Mouse (Mus musculus) kidney, embryonic 16.5 days (tissue): ENCODE measurements around the gene Hint2. TPM values are rescaled to one million over a fixed set of nuclear protein-coding genes. Genes with fewer than 3 reads are reported as not detected.
A peak's percentile ranks its signal among the peaks of the same experiment; 100 is the strongest.

Experiments
- ATAC-seq: fragments of 200-750 bp; cut with Nextera tagmentation; 2 replicates; pipeline ENCODE4 v1.8.0; 2017; ENCODE audit warnings: moderate TSS enrichment; ENCODE audit not compliant: low FRiP score, low TSS enrichment
- H3K27ac ChIP-seq: fragments of 300-500 bp; sonication (generic); 2 replicates; pipeline ENCODE4 v1.5.1; 2014; ENCODE audit warnings: low read length
- H3K27me3 ChIP-seq: fragments of 300-500 bp; sonication (generic); 2 replicates; pipeline ENCODE4 v1.6.1; 2014; ENCODE audit warnings: low read length, control low read depth, mixed read lengths; ENCODE audit not compliant: insufficient read depth
- H3K36me3 ChIP-seq: fragments of 300-500 bp; sonication (generic); 2 replicates; pipeline ENCODE4 v1.6.1; 2014; ENCODE audit warnings: low read length, control low read depth, mixed read lengths; ENCODE audit not compliant: insufficient read depth
- H3K4me1 ChIP-seq: fragments of 300-500 bp; sonication (generic); 2 replicates; pipeline ENCODE4 v1.6.1; 2014; ENCODE audit warnings: low read length, control low read depth, mixed read lengths; ENCODE audit not compliant: insufficient read depth
- H3K4me2 ChIP-seq: fragments of 300-500 bp; sonication (generic); replicated peaks from 2 replicates; pipeline ENCODE4 v1.6.1; 2014; ENCODE audit warnings: low read depth, low read length
- H3K4me3 ChIP-seq: fragments of 300-500 bp; sonication (generic); 2 replicates; pipeline ENCODE4 v1.5.1; 2014; ENCODE audit warnings: mild to moderate bottlenecking, low read length
- H3K9ac ChIP-seq: fragments of 300-500 bp; sonication (generic); replicated peaks from 2 replicates; pipeline ENCODE4 v1.6.1; 2014; ENCODE audit warnings: low read length
- H3K9me3 ChIP-seq: fragments of 300-500 bp; sonication (generic); 2 replicates; pipeline ENCODE4 v1.6.1; 2016; ENCODE audit warnings: low read length, control low read depth
- WGBS: fragments of 180-500 bp; shearing (Covaris S2); extraction: QIAGEN DNeasy Blood & Tissue Kit; methylation state at CpG from one replicate; pipeline ENCODE4 v1.1.7; 2014; 5-methylcytosine and 5-hydroxymethylcytosine counted together
- polyA plus RNA-seq: library from polyadenylated mRNA; unstranded; fragments of >200 nt; fragmentation: Nextera tagmentation; extraction: Ambion mirVana; gene quantifications from 2 replicates; pipeline ENCODE4 v1.2.1, GENCODE M21; 2015

Gene Hint2
- polyA plus RNA-seq, 1 experiment from 2014 or later = 134 TPM

DNA sequence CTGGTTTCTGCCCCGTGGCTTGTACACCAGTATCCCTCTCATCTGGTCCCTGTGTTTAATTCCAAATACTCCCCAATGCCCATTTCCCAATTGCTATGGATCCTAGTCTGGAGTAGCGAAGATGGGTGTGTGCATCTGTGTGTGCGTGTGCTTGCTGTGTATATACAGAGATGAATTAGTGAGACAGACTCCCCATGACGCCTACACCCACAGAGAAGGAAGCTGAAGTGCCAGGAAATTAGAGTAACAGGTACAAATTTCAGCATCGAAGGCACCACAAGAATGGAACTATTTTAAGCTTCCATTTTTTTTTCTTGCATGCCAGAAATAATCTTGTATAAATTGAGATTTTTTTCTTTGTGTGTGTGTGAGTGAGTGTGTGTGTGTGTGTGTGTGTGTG, 34.8 kb upstream of the Hint2 start:
- peaks cover 6% of the 10 kb centered on the region for H3K4me1 ChIP-seq
- no peaks in the 10 kb centered on the region for H3K27me3 ChIP-seq
- H3K9me3 ChIP-seq = no peaks in the 10 kb centered on the region
- ATAC-seq = no peak
- H3K9ac ChIP-seq = no peak overlapping the region
- no peak overlapping the region for H3K4me2 ChIP-seq
- no peak overlapping the region for H3K27ac ChIP-seq
- no peak overlapping the region for H3K4me3 ChIP-seq
- WGBS = 80% methylated on average over 5 of the region's 5 CpGs
- H3K36me3 ChIP-seq = no peaks in the 10 kb centered on the region

DNA sequence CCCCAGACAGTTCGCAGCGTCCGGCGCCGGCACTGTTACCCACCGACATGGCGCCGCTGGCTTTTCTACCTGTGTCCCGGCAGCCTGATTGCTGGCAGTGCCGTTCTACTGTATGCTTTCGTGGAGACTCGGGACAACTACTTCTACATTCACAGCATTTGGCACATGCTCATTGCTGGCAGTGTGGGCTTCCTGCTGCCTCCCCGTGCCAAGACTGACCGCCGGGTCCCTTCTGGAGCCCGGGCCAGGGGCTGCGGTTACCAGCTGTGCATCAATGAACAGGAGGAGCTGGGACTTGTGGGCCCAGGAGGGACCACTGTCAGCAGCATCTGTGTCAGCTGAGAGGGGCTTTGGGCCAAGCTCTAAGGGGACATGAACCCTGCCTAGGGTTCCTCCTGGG, 33.8 kb upstream of the Hint2 start:
- no peak for ATAC-seq
- peaks cover under 1% of the 10 kb centered on the region; the same call in 1 of the 2 replicates for H3K4me1 ChIP-seq
- H3K9me3 ChIP-seq = no peaks in the 10 kb centered on the region
- H3K27ac ChIP-seq = no peak overlapping the region
- no peaks in the 10 kb centered on the region for H3K27me3 ChIP-seq
- no peak overlapping the region for H3K9ac ChIP-seq
- no peak overlapping the region for H3K4me2 ChIP-seq
- no peak overlapping the region for H3K4me3 ChIP-seq
- WGBS = 93% methylated on average over 17 of the region's 17 CpGs
- 0 out of 2 replicates have a peak, but pooled peaks cover 4% of the 10 kb centered on the region for H3K36me3 ChIP-seq

DNA sequence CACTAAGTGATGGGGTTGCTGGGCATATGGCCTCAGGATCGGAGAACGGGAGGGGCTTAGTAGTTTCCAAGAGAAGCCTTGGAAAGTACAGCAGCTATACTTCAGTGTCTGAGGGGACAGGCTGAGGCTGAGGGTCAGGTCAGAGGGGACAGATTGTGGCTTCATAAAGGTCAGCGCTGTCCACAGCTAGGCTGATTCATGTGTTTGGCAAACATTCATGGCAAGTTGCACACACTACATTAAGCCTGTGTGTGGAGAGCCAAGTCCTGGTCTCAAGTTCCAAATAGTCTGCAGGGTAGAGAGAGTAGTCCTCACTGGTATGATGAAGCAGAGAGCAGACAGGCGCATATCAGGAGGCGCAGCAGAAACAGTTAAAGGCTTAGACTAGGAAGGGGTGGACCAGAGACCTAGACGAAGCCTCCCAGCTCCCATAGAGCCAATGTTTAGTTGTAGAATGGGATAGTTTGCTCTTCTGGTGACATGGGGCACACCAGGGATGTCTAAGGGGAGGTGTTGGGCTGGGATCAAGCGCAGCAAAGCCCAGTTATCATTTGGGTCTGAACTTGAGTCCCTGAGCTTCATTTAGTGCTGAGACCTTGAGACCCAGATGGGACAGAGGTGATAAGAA, 23.3 kb upstream of the Hint2 start:
- Histone ChIP-seq H3K27me3 (no peaks in the 10 kb centered on the region), H3K9me3 (no peaks in the 10 kb centered on the region), H3K36me3 (no peaks in the 10 kb centered on the region; the same call in 1 of the 2 replicates), H3K9ac (no peak overlapping the region), H3K4me1 (no peaks in the 10 kb centered on the region), H3K4me3 (no peak overlapping the region), H3K27ac (no peak overlapping the region), H3K4me2 (no peak overlapping the region)
- ATAC-seq = no peak
- 82% methylated on average over 7 of the region's 7 CpGs for WGBS

DNA sequence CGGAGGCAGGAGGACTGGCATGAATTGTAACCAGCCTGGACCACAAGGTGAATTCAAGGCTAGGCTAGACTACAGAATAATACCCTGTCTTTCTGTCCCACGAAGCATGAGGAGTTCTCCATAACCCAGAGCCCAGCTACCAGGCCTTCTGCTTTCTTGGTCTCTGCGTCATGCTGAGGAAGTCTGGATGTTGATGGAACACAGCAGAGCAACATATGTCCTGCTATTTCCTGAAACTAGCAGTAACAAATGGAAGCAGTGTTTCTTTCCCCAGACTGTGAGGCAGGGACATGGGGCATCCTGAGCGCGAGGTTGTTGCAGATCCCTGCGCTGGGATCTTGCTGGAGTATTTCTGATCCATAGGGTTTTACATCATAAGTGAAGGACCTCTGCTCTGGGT, 22.3 kb upstream of the Hint2 start:
- Histone ChIP-seq H3K4me2 (no peak overlapping the region), H3K36me3 (no peaks in the 10 kb centered on the region; the same call in 1 of the 2 replicates), H3K27ac (no peak overlapping the region), H3K4me3 (no peak overlapping the region), H3K4me1 (no peaks in the 10 kb centered on the region), H3K27me3 (no peaks in the 10 kb centered on the region), H3K9me3 (no peaks in the 10 kb centered on the region), H3K9ac (no peak overlapping the region)
- WGBS = 89% methylated on average over 6 of the region's 6 CpGs
- no peak for ATAC-seq

DNA sequence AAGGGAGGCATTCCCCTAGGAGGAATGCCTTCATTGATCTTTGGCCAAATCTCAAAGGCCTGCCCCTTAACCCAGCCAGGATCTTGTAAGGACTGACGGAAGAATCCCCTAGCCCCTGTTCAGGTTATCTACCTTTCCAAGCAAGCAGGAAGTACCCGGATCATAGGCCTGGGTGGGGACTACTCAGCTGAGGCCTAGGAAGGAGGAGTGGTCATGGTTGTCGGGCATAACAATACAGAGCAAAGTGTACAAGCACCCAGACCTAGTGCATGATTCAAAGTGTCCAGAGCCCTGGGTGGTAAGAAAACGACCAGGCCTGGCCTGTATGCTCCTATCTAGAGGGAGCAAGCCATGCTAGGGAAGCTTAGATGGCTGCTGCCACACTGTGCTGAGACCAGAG, 19.3 kb upstream of the Hint2 start:
- Histone ChIP-seq H3K9ac (no peak overlapping the region), H3K36me3 (no peaks in the 10 kb centered on the region), H3K4me2 (no peak overlapping the region), H3K4me1 (peaks cover 4% of the 10 kb centered on the region; the same call in 1 of the 2 replicates), H3K9me3 (no peaks in the 10 kb centered on the region), H3K4me3 (no peak overlapping the region), H3K27me3 (no peaks in the 10 kb centered on the region), H3K27ac (no peak overlapping the region)
- 63% methylated on average over 4 of the region's 4 CpGs for WGBS
- ATAC-seq = no peak

DNA sequence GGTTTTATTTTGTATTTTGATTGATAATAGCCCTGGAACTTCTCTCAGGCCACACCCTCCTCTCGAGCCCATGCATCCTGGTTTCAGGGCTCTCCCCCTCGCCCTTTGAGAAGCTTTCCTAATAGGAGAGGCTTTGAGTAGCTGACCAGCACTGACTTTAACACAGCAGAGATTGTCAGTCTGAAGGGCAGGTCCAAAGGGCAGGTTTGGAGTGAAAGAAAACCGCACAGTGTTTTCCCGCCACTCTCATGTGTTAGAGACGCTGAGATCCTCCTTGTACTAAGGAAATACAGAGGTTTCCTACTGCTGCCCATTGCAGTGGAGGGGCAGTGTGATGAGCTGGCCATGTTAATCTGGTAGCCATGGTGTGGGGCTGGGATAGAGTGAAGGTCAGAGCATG, 18.7 kb upstream of the Hint2 start:
- Histone ChIP-seq H3K4me1 (peaks cover 5% of the 10 kb centered on the region; the same call in 1 of the 2 replicates), H3K4me2 (no peak overlapping the region), H3K9ac (no peak overlapping the region), H3K27me3 (no peaks in the 10 kb centered on the region), H3K4me3 (no peak overlapping the region), H3K36me3 (no peaks in the 10 kb centered on the region), H3K9me3 (no peaks in the 10 kb centered on the region), H3K27ac (no peak overlapping the region)
- ATAC-seq = no peak
- WGBS = 70% methylated on average over 5 of the region's 5 CpGs

DNA sequence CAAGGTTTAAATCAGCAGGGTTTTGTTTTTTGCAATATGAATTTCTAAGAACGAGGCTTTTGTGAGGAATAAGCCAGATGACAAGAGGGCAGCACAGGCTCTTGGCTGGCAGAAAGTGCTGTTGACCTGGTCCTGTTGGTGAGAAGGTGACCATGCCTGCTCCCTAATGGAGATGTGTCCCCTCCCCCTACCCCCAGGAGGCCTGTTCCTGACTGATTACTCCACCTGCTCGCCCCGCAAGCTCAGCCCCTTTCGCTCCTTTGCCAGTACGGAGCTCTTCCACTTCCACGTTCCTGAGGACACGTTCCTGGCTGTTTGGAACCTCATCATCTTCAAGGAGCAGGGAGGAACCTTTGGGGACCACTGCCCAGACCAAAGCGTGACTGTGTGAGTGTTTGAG, 17.4 kb upstream of the Hint2 start:
- H3K4me2 ChIP-seq = no peak overlapping the region
- 71% methylated on average over 8 of the region's 8 CpGs for WGBS
- no peaks in the 10 kb centered on the region for H3K27me3 ChIP-seq
- H3K4me1 ChIP-seq = peaks cover 12% of the 10 kb centered on the region; the same call in 1 of the 2 replicates
- H3K9me3 ChIP-seq = no peaks in the 10 kb centered on the region
- no peaks in the 10 kb centered on the region for H3K36me3 ChIP-seq
- no peak for ATAC-seq
- no peak overlapping the region for H3K27ac ChIP-seq
- no peak overlapping the region for H3K9ac ChIP-seq
- H3K4me3 ChIP-seq = no peak overlapping the region

DNA sequence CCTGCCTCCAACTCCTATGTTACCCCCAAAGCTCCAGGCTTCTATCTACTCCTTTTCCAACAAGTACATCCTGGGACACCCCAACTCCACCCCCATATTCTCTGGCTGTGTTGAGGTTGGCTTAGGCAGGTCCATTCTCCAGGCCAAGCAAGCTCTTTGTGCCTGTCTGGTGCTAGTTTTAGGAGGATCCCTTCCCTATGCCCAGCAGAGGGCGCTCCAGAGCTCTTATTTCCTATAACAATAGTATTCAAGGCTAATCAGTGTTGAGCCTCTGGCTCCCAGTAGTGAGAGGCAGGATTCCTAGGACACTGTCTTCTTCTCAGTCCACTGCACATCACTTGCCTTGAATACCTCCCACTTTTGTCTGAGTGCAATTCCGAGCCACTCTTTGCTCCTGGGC, 15.8 kb upstream of the Hint2 start:
- 5% methylated on average over 2 of the region's 2 CpGs for WGBS
- H3K4me1 ChIP-seq = peaks cover 16% of the 10 kb centered on the region; the same call in 1 of the 2 replicates
- ATAC-seq = peak; percentile 20; the same call in 1 of the 2 replicates
- no peaks in the 10 kb centered on the region for H3K27me3 ChIP-seq
- H3K27ac ChIP-seq = no peak overlapping the region
- no peak overlapping the region for H3K4me3 ChIP-seq
- no peak overlapping the region for H3K9ac ChIP-seq
- no peaks in the 10 kb centered on the region for H3K36me3 ChIP-seq
- H3K4me2 ChIP-seq = no peak overlapping the region
- H3K9me3 ChIP-seq = no peaks in the 10 kb centered on the region

DNA sequence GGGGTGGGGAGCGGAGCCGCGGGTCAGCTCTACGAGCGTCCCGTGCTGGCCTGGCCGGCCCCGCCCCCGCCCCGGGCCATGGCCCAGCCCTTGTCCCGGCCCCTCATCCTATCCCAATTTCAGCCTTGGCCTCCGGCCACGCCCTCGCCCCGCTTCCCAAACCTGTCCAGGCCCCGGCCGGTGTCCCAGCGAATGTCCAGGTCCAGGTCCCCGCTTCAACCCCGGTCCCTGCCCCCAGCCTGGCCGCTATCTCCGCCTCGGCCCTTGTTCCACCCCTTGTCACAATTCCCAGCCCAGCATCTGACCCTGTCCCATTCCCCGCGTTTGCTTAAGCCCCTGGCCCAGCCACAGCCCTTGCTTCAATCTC, 13.1 kb upstream of the Hint2 start:
- H3K4me1 ChIP-seq = peaks cover 16% of the 10 kb centered on the region; the same call in 1 of the 2 replicates
- H3K27ac ChIP-seq = peak overlapping the region; percentile 68; the same call in 1 of the 2 replicates
- peak overlapping the region; percentile 85 for H3K4me3 ChIP-seq
- peak overlapping the region; percentile 86 for H3K9ac ChIP-seq
- H3K36me3 ChIP-seq = no peaks in the 10 kb centered on the region
- under 1% methylated on average over 22 of the region's 25 CpGs for WGBS
- H3K4me2 ChIP-seq = peak overlapping the region; percentile 80
- ATAC-seq = peak; percentile 86
- no peaks in the 10 kb centered on the region for H3K9me3 ChIP-seq
- peaks cover 18% of the 10 kb centered on the region for H3K27me3 ChIP-seq

DNA sequence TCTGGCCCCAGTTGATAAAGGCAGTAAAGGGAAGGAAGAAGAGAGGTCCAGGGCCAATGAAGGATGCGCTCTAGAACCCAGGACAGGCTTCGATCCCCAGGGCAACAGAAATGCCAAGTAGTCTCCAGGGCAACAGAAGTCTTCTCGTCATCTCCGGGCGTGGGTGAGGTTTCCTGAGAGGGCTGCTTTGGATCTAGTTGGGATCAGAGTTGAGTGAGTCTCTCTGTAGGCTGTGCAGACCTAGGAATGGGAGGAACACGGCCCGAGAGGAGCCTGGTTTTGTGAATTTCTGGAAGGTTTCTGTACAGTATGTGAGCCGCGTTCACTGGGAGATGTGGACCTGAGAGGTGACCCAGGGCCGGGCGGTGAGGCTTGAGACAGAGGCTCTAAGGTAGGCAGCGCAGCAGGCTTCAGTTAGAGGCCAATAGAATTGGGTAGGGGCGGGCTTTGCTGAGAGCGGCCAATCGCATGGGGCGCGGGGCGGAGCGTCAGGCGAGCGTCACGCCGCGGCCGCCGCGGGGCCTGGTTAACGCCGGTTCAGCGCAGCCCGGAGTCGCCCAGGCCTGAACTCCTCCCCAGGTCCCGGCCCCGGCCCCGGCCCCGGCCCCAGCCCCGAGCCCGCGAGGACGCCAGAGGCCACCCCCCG, 12.6 kb upstream of the Hint2 start, which contains the start of the genes Tmem8b and Fam221b:
Gene Tmem8b (plus strand): TSS at position 190 of the 646 bp plus-strand sequence.
Gene Fam221b (minus strand): TSS at position 364 of the 646 bp plus-strand sequence.
- Histone ChIP-seq H3K4me3 (peak within 1 kb of the TSS; percentile 85), H3K4me2 (peak within 1 kb of the TSS; percentile 80), H3K36me3 (no peaks in the 10 kb centered on the region), H3K4me1 (peaks cover 16% of the 10 kb centered on the region; the same call in 1 of the 2 replicates), H3K9ac (peak within 1 kb of the TSS; percentile 86), H3K27ac (peak within 1 kb of the TSS; percentile 68; the same call in 1 of the 2 replicates), H3K27me3 (peaks cover 18% of the 10 kb centered on the region), H3K9me3 (no peaks in the 10 kb centered on the region)
- peak; percentile 95 for ATAC-seq
- under 1% methylated on average over 34 of the region's 41 CpGs for WGBS
